Mouse (Mus musculus): ENCODE data around the gene Olfr250. TPM values are rescaled to one million over a fixed set of nuclear protein-coding genes. Genes with fewer than 3 reads are reported as not detected.

The Olfr250 gene
- polyA plus RNA-seq (2014; fragmentation: Illumina TruSeq; extraction: RNeasy Lipid Tissue Mini Kit (QIAGEN cat#74804); ENCODE audit: low read depth, low replicate concordance): not detected

DNA sequence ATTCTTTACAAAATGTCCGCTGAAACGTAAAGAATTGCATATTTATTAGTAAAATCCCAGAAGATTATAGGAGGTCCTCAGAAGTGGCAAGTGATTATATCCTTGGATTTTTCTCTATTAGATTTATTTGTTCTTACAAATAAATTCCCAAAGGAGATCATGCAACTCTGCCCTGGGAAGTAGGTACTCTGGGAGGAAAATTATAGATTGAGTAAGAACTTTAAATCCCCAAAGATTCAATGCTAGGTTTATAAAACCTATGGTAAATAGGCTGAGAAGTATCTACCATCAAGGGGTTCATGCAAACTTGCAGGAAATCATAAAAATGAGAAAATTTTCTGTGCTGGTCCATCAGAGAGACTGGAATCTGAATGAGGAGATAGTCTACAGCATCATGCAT, at the start of gene Olfr250:
Olfr250 (plus strand) TSS at position 301 of the 400 bp plus-strand sequence.

DNA sequence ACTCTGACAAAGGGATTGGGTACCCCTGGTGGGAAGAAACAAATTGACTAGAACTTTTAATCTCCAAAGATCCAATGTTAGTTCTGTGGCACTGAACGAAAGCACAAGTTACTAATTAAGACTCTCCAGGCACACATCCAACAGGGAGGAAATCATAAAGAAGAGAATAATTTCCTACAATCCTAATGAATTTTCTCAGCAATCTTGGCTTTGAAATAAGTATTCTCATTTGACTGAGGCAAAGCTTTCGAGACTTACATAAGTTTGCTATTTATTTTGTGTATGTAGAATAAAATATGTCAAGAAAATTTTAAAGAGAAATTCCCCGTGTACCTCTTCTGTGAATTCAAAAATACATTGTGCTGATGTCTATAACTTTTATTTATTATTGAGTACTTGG, 37.9 kb upstream of the Olfr250 start, which contains the start of gene Olfr25:
Olfr25 (plus strand) TSS at position 301 of the 400 bp plus-strand sequence.

DNA sequence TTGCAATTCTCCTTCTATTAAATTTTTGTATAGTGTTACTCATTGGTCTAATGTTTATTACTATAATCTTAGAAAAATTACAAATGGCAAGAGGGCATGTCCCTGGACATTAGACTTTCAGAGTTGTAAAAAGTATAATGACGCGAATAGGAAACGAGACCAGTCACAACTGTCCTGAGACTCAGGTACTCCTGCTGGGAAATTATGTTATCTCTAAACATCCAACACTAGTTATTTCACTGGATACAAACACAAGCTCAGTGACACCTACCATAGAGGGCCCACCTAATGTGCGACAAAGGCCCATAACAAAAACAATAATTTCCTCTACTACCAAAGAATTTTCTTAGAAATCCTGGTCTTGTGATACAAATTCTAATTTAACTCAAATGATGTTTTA, 18.6 kb upstream of the Olfr250 start, which contains the start of gene Olfr898:
Olfr898 (plus strand) TSS at position 301 of the 400 bp plus-strand sequence.

DNA sequence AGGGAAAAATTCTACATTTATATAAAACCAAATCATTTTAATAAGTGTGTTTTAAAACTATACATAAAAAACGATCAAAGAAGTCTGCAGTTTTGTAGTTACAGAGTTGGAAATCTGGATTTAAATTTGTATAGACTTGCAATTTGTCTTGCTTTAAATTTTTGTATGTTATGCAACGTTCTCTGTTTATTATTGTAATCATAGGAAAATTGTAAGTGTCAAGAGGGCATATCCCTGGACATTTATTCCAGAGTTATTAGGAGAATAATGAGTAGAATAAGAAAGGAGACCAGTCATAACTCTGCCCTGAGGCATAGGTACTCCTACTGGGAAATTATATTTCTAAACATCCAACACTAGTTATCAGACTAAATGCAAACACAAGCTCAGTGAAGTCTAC, 10.1 kb downstream of the Olfr250 start, which contains the start of gene Olfr251:
Olfr251 (plus strand) TSS at position 301 of the 400 bp plus-strand sequence.

DNA sequence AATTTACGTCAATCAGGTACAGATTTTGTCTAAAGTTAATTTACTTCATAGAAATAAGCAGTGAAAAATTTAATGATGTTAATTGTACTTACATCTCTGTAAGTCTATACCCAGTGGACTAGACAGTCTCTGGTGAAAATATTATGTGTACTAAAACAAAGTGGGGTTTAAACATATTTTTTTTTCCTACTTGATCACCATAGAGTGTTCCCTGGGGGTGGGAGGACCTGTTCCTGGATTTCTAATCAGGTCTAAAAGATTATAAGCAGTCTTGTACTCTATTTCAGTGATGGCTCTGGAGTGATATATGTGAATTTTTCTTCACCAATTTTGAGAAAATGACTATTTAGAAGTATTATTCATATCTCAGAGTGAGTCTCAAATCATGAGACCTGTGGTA, 34.7 kb downstream of the Olfr250 start, which contains the start of gene Olfr147:
Olfr147 (plus strand) TSS at position 301 of the 400 bp plus-strand sequence.

Other genes starting within 250 kb of the Olfr250 start
- gene Olfr890, start 224.4 kb upstream of the Olfr250 start, polyA plus RNA-seq (2014; fragmentation: Illumina TruSeq; extraction: RNeasy Lipid Tissue Mini Kit (QIAGEN cat#74804); ENCODE audit: low read depth, low replicate concordance): not detected
- not detected for gene Olfr891, start 186.1 kb upstream of the Olfr250 start, polyA plus RNA-seq (2014; fragmentation: Illumina TruSeq; extraction: RNeasy Lipid Tissue Mini Kit (QIAGEN cat#74804); ENCODE audit: low read depth, low replicate concordance)
- not detected for gene Olfr893, start 158.5 kb upstream of the Olfr250 start, polyA plus RNA-seq (2014; fragmentation: Illumina TruSeq; extraction: RNeasy Lipid Tissue Mini Kit (QIAGEN cat#74804); ENCODE audit: low read depth, low replicate concordance)
- gene Olfr894, start 148.8 kb upstream of the Olfr250 start, polyA plus RNA-seq (2014; fragmentation: Illumina TruSeq; extraction: RNeasy Lipid Tissue Mini Kit (QIAGEN cat#74804); ENCODE audit: low read depth, low replicate concordance): not detected
- not detected for gene Olfr143, start 114.1 kb upstream of the Olfr250 start, polyA plus RNA-seq (2014; fragmentation: Illumina TruSeq; extraction: RNeasy Lipid Tissue Mini Kit (QIAGEN cat#74804); ENCODE audit: low read depth, low replicate concordance)
- gene Olfr895, start 99.0 kb upstream of the Olfr250 start, polyA plus RNA-seq (2014; fragmentation: Illumina TruSeq; extraction: RNeasy Lipid Tissue Mini Kit (QIAGEN cat#74804); ENCODE audit: low read depth, low replicate concordance): not detected
- 1.8 TPM for gene Olfr896-ps1, start 75.8 kb upstream of the Olfr250 start, polyA plus RNA-seq (2014; fragmentation: Illumina TruSeq; extraction: RNeasy Lipid Tissue Mini Kit (QIAGEN cat#74804); ENCODE audit: low read depth, low replicate concordance)
- 0.80 TPM for gene Olfr25, start 37.8 kb upstream of the Olfr250 start, polyA plus RNA-seq (2014; fragmentation: Illumina TruSeq; extraction: RNeasy Lipid Tissue Mini Kit (QIAGEN cat#74804); ENCODE audit: low read depth, low replicate concordance)
- 0.17 TPM for gene Olfr898, start 18.5 kb upstream of the Olfr250 start, polyA plus RNA-seq (2014; fragmentation: Illumina TruSeq; extraction: RNeasy Lipid Tissue Mini Kit (QIAGEN cat#74804); ENCODE audit: low read depth, low replicate concordance)
- not detected for gene Olfr251, start 10.2 kb downstream of the Olfr250 start, polyA plus RNA-seq (2014; fragmentation: Illumina TruSeq; extraction: RNeasy Lipid Tissue Mini Kit (QIAGEN cat#74804); ENCODE audit: low read depth, low replicate concordance)
- not detected for gene Olfr147, start 34.8 kb downstream of the Olfr250 start, polyA plus RNA-seq (2014; fragmentation: Illumina TruSeq; extraction: RNeasy Lipid Tissue Mini Kit (QIAGEN cat#74804); ENCODE audit: low read depth, low replicate concordance)
- not detected for gene Olfr901, start 62.6 kb downstream of the Olfr250 start, polyA plus RNA-seq (2014; fragmentation: Illumina TruSeq; extraction: RNeasy Lipid Tissue Mini Kit (QIAGEN cat#74804); ENCODE audit: low read depth, low replicate concordance)
- not detected for gene Olfr902, start 80.8 kb downstream of the Olfr250 start, polyA plus RNA-seq (2014; fragmentation: Illumina TruSeq; extraction: RNeasy Lipid Tissue Mini Kit (QIAGEN cat#74804); ENCODE audit: low read depth, low replicate concordance)
- gene Olfr904, start 96.2 kb downstream of the Olfr250 start, polyA plus RNA-seq (2014; fragmentation: Illumina TruSeq; extraction: RNeasy Lipid Tissue Mini Kit (QIAGEN cat#74804); ENCODE audit: low read depth, low replicate concordance): not detected
- gene Olfr905, start 104.2 kb downstream of the Olfr250 start, polyA plus RNA-seq (2014; fragmentation: Illumina TruSeq; extraction: RNeasy Lipid Tissue Mini Kit (QIAGEN cat#74804); ENCODE audit: low read depth, low replicate concordance): not detected
- 0.15 TPM for gene Olfr906, start 120.2 kb downstream of the Olfr250 start, polyA plus RNA-seq (2014; fragmentation: Illumina TruSeq; extraction: RNeasy Lipid Tissue Mini Kit (QIAGEN cat#74804); ENCODE audit: low read depth, low replicate concordance)
- gene Olfr907, start 128.9 kb downstream of the Olfr250 start, polyA plus RNA-seq (2014; fragmentation: Illumina TruSeq; extraction: RNeasy Lipid Tissue Mini Kit (QIAGEN cat#74804); ENCODE audit: low read depth, low replicate concordance): not detected
- gene Olfr911-ps1, start 154.7 kb downstream of the Olfr250 start, polyA plus RNA-seq (2014; fragmentation: Illumina TruSeq; extraction: RNeasy Lipid Tissue Mini Kit (QIAGEN cat#74804); ENCODE audit: low read depth, low replicate concordance): not detected
- not detected for gene Olfr910, start 171.0 kb downstream of the Olfr250 start, polyA plus RNA-seq (2014; fragmentation: Illumina TruSeq; extraction: RNeasy Lipid Tissue Mini Kit (QIAGEN cat#74804); ENCODE audit: low read depth, low replicate concordance)
- not detected for gene Olfr912, start 213.3 kb downstream of the Olfr250 start, polyA plus RNA-seq (2014; fragmentation: Illumina TruSeq; extraction: RNeasy Lipid Tissue Mini Kit (QIAGEN cat#74804); ENCODE audit: low read depth, low replicate concordance)
- gene Olfr913, start 225.9 kb downstream of the Olfr250 start, polyA plus RNA-seq (2014; fragmentation: Illumina TruSeq; extraction: RNeasy Lipid Tissue Mini Kit (QIAGEN cat#74804); ENCODE audit: low read depth, low replicate concordance): not detected
- not detected for gene Olfr914, start 238.2 kb downstream of the Olfr250 start, polyA plus RNA-seq (2014; fragmentation: Illumina TruSeq; extraction: RNeasy Lipid Tissue Mini Kit (QIAGEN cat#74804); ENCODE audit: low read depth, low replicate concordance)

All from testis, adult 10 weeks (tissue).